Mouse (Mus musculus): ENCODE measurements around the gene Gm21983. TPM values are rescaled to one million over a fixed set of nuclear protein-coding genes. Genes with fewer than 3 reads are reported as not detected.

The Gm21983 gene
- polyA plus RNA-seq, 1 experiment from 2014 or later = not detected

DNA sequence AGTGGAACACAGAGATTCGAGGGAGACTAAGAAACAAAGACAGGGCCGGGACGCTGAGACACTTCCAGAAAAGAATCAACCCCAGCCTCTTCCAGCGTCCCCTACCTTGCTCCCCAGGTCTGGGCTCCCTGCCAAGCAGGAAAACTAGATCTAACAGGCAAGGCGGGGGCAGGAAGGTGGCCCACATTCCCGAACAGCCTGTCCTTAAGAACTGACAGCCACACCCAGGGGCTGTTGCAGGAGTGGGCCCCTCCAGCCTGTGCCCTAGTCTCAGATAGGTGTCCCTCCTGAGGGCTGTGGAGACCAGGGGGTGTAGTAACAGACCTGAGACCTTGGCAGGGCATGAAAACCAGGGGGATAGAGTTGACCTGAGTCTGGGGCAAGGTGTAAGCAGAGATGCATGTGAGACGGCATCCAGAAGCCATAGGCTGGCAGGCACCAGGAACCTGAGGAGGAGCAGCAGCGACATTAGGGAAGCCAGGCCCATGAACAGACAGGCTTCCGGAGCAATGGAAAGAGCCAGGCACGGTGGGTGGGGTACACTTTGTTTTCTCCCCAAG is 27.6 kb downstream of the Gm21983 start, which contains the start of gene Cyp2t4:
Gene Cyp2t4, plus strand, starts transcription at position 510 of the 560 bp plus-strand sequence.
- H3K4me1 ChIP-seq = no peaks in the 10 kb centered on the region
- ATAC-seq (replicated peaks) = no peak
- peaks cover 12% of the 10 kb centered on the region for H3K36me3 ChIP-seq
- no peak within 1 kb of the TSS for H3K4me2 ChIP-seq (replicated peaks)
- no peaks in the 10 kb centered on the region for H3K9me3 ChIP-seq
- H3K27ac ChIP-seq (replicated peaks) = no peak within 1 kb of the TSS
- no peak within 1 kb of the TSS for H3K9ac ChIP-seq (replicated peaks)
- no peak within 1 kb of the TSS for H3K4me3 ChIP-seq
- WGBS = 56% methylated on average over 10 of the region's 10 CpGs
- no peaks in the 10 kb centered on the region for H3K27me3 ChIP-seq

DNA sequence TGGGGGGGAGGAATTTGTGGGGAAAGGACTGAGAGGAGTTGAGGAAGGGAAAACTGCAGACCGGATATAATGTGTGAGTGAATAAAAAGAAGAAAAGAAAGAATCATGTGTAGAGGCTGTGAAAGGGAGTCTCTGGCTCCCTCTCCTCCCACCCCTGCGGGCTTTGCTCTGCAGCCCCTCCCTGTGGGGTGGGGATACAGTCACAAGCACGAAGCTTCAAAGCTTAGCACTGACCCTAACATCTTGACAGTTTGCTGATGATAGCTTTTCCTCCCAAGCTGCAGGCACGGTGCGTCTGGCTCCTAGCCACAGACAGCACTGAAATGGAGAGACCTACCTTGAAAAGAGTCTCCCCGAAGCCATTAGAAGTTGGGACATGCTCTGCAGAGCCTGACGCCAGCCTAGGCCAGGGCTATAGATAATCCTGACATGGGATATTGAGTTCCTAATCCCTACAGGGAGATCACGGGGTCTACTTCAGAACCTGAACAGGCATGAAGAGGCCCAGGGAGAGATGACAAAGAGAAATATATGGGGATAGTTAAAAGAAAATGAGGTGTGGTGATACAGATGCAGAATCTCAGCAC is 44.4 kb downstream of the Gm21983 start:
- H3K9me3 ChIP-seq = no peaks in the 10 kb centered on the region
- no peaks in the 10 kb centered on the region for H3K27me3 ChIP-seq
- no peak overlapping the region for H3K4me3 ChIP-seq
- H3K4me1 ChIP-seq = no peaks in the 10 kb centered on the region
- H3K4me2 ChIP-seq (replicated peaks) = no peak overlapping the region
- no peak for ATAC-seq (replicated peaks)
- no peak overlapping the region for H3K9ac ChIP-seq (replicated peaks)
- no peak overlapping the region for H3K27ac ChIP-seq (replicated peaks)
- H3K36me3 ChIP-seq = no peaks in the 10 kb centered on the region
- WGBS = 62% methylated on average over 8 of the region's 8 CpGs

DNA sequence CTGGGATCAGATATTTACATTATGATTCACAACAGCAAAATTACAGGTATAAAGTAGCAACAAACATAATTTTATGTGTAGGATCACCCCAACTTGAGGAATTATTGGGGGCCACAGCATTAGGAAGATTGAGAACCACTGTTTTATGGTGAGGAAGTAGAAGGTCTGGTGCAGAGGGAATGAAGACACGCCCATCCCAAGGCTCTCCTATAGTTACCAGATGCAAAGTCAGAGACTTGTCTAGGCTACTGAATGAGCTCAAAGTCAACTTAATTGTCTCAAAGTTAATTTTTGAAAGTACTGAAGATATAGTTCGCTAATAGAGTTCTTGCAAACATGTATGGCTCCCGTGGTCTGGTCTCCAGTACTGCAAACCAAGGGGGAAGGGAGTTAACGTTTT is 47.1 kb downstream of the Gm21983 start:
- Histone ChIP-seq H3K27ac (replicated peaks) (no peak overlapping the region), H3K4me1 (no peaks in the 10 kb centered on the region), H3K9me3 (no peaks in the 10 kb centered on the region), H3K4me2 (replicated peaks) (no peak overlapping the region), H3K27me3 (no peaks in the 10 kb centered on the region), H3K4me3 (no peak overlapping the region), H3K9ac (replicated peaks) (no peak overlapping the region), H3K36me3 (no peaks in the 10 kb centered on the region)
- 82% methylated on average over 4 of the region's 4 CpGs for WGBS
- ATAC-seq (replicated peaks) = no peak

DNA sequence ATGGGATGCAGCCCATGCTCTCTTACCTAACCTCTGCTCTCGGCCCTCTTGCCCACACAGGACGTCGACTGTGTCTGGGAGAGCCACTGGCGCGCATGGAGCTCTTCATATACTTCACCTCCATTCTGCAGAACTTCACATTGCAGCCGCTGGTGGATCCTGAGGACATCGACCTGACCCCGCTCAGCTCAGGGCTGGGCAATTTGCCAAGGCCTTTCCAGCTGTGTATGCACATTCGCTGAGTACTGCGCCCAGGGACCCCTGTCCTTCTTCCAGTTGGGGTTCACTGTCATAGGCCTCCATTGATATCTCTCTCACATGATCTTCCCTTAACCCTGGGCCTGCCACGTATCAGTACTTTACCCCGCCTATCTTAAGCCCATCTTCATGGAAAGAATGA is 47.7 kb downstream of the Gm21983 start:
- H3K9ac ChIP-seq (replicated peaks) = no peak overlapping the region
- no peaks in the 10 kb centered on the region for H3K36me3 ChIP-seq
- H3K27ac ChIP-seq (replicated peaks) = no peak overlapping the region
- no peak for ATAC-seq (replicated peaks)
- H3K4me2 ChIP-seq (replicated peaks) = no peak overlapping the region
- WGBS = 74% methylated on average over 12 of the region's 12 CpGs
- no peak overlapping the region for H3K4me3 ChIP-seq
- H3K4me1 ChIP-seq = no peaks in the 10 kb centered on the region
- H3K9me3 ChIP-seq = no peaks in the 10 kb centered on the region
- no peaks in the 10 kb centered on the region for H3K27me3 ChIP-seq

DNA sequence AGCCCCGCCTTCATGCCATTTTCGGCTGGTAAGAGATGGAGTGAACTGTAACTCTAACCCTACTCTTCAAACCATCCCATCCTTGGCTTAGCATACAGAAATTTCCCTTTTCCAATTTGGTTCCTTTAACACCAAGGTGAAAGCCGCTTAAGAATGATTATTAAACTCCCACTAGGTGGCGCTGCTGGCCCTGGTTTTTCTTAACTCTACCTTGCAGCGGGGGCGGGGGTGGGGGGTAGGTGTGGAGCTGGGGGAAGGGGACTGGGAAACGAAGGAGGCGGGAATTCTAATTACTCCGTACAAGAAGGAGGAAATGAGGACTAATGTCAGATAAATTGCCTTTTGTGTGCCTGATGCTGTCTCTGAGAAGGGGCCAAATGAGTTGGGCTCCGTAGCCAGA is 48.3 kb downstream of the Gm21983 start:
- 17% methylated on average over 10 of the region's 10 CpGs for WGBS
- no peak overlapping the region for H3K27ac ChIP-seq (replicated peaks)
- no peak overlapping the region for H3K4me2 ChIP-seq (replicated peaks)
- H3K4me1 ChIP-seq = no peaks in the 10 kb centered on the region
- no peaks in the 10 kb centered on the region for H3K27me3 ChIP-seq
- no peak for ATAC-seq (replicated peaks)
- no peaks in the 10 kb centered on the region for H3K9me3 ChIP-seq
- no peaks in the 10 kb centered on the region for H3K36me3 ChIP-seq
- H3K9ac ChIP-seq (replicated peaks) = no peak overlapping the region
- H3K4me3 ChIP-seq = no peak overlapping the region

DNA sequence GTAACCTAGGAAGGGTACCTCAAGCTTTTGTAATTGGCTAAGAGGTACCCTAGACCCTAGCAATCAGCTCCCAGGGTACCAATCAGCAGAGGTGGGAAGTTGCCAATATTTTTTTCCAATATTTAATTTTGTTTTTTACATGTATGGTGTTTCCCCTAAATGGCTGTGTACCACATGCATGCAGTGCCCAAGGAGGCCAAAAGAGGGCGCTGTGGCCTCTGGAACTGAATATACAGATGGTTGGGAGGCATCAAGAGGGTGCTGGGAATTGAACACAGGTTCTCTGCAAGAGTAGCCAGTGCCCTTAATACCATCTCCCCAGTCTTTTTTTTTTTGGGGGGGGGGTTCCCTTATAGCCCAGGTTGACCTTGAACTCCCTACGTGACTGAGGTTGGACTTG is 49.5 kb downstream of the Gm21983 start:
- WGBS = 63% methylated on average over 2 of the region's 2 CpGs
- Histone ChIP-seq H3K36me3 (no peaks in the 10 kb centered on the region), H3K4me3 (no peak overlapping the region), H3K9me3 (no peaks in the 10 kb centered on the region), H3K4me2 (replicated peaks) (no peak overlapping the region), H3K9ac (replicated peaks) (no peak overlapping the region), H3K27ac (replicated peaks) (no peak overlapping the region), H3K27me3 (no peaks in the 10 kb centered on the region), H3K4me1 (no peaks in the 10 kb centered on the region)
- no peak for ATAC-seq (replicated peaks)

DNA sequence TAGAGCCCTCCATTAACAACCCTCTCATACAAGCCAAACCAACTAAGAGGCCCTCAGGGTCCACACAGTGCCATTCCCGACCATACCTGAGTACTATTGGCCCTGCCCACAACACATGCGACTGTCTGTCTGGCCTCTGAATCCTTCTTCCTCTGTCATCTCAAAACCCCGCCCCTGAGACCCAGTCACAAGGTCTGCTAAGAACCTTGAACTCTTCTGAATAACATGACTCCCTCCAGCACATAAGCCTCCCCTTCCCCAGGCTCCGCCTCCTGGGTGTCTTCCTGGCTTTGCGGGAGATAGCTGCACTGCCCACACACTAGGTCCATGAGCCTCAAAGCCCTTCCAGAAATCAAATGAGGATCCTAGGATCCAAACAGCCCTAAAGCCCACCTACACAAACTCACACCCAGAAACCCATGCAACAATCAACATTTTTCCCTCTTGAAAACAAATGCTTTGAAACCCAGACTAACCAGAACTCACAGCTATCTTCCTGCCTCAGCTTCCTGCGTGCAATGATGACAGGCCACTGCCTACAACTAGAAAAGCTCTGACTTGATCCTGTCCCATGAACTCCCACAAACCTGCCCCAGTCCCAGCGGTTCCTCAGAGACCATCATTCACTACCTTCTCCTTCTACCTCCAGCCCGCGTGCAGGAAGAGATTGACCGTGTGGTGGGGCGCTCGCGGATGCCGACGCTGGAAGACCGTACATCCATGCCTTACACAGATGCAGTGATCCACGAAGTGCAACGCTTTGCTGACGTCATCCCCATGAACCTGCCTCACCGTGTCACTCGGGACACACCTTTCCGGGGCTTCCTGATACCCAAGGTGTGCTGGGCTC is 50.1 kb downstream of the Gm21983 start:
- Histone ChIP-seq H3K9ac (replicated peaks) (no peak overlapping the region), H3K4me1 (no peaks in the 10 kb centered on the region), H3K27ac (replicated peaks) (no peak overlapping the region), H3K9me3 (no peaks in the 10 kb centered on the region), H3K4me2 (replicated peaks) (no peak overlapping the region), H3K4me3 (no peak overlapping the region), H3K36me3 (no peaks in the 10 kb centered on the region), H3K27me3 (no peaks in the 10 kb centered on the region)
- WGBS = 89% methylated on average over 22 of the region's 22 CpGs
- no peak for ATAC-seq (replicated peaks)

DNA sequence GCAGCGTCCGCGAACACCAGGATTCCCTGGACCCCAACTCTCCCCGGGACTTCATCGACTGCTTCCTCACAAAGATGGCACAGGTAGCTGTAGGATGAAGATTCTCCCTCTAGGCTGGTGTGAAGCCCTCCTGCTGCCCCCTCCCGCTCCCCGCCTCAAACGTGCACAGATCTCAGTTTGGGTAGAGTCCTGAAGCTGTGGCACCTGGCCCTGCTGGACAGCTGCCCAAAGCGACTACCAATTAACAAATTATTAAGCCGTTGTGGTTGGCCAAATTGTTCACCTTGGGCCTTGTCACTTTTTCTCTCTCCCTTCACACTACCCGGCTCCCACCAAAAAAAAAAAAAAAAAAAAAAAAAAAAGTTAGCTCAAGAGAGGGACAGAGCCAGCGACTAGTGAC is 51.1 kb downstream of the Gm21983 start:
- no peak overlapping the region for H3K4me2 ChIP-seq (replicated peaks)
- H3K4me3 ChIP-seq = no peak overlapping the region
- no peaks in the 10 kb centered on the region for H3K4me1 ChIP-seq
- no peak overlapping the region for H3K9ac ChIP-seq (replicated peaks)
- H3K27ac ChIP-seq (replicated peaks) = no peak overlapping the region
- no peaks in the 10 kb centered on the region for H3K27me3 ChIP-seq
- 92% methylated on average over 12 of the region's 12 CpGs for WGBS
- ATAC-seq (replicated peaks) = no peak
- H3K36me3 ChIP-seq = no peaks in the 10 kb centered on the region
- no peaks in the 10 kb centered on the region for H3K9me3 ChIP-seq

DNA sequence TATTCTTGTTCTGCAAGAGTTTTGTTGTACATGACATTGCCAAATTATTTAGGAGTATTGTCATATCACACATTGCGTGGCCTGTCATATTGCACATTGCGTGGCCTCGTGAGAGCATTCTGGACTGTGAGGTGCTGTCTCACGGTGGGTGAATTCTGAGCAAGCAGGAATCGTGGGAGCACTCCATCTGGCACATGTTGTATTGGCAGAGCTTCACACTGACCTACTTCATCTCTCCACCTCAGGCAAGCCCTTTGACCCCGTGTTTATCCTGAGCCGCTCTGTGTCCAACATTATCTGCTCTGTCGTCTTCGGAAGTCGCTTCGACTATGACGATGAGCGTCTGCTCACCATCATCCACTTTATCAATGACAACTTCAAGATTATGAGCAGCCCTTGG is 51.9 kb downstream of the Gm21983 start:
- Histone ChIP-seq H3K4me2 (replicated peaks) (no peak overlapping the region), H3K36me3 (no peaks in the 10 kb centered on the region), H3K4me1 (no peaks in the 10 kb centered on the region), H3K4me3 (no peak overlapping the region), H3K9me3 (no peaks in the 10 kb centered on the region), H3K27ac (replicated peaks) (no peak overlapping the region), H3K27me3 (no peaks in the 10 kb centered on the region), H3K9ac (replicated peaks) (no peak overlapping the region)
- no peak for ATAC-seq (replicated peaks)
- 92% methylated on average over 13 of the region's 13 CpGs for whole genome bisulfite sequencing

DNA sequence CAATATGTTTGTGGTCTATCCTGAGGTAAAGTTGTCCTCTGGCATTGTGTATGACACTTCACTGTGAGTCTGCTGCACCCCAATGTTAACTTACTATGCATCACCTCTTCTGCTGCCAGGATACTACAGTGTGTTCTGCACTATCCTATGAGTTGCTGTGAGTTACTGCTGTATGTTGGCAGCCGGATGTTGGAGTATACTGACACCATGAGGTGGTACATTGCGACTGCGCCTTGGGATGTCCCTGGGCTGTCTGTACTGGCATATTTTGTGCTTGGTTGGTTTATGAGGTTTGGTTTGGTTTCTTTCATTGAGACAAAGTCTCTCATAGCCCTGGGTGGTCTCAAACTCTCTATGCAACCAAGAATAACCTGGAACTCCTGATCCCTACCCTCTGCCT is 52.7 kb downstream of the Gm21983 start:
- Histone ChIP-seq H3K27me3 (no peaks in the 10 kb centered on the region), H3K4me2 (replicated peaks) (no peak overlapping the region), H3K27ac (replicated peaks) (no peak overlapping the region), H3K36me3 (no peaks in the 10 kb centered on the region), H3K4me1 (no peaks in the 10 kb centered on the region), H3K4me3 (no peak overlapping the region), H3K9me3 (no peaks in the 10 kb centered on the region), H3K9ac (replicated peaks) (no peak overlapping the region)
- ATAC-seq (replicated peaks) = peak; percentile 43; the same call in 1 of the 2 replicates
- 63% methylated on average over 3 of the region's 3 CpGs for WGBS

DNA sequence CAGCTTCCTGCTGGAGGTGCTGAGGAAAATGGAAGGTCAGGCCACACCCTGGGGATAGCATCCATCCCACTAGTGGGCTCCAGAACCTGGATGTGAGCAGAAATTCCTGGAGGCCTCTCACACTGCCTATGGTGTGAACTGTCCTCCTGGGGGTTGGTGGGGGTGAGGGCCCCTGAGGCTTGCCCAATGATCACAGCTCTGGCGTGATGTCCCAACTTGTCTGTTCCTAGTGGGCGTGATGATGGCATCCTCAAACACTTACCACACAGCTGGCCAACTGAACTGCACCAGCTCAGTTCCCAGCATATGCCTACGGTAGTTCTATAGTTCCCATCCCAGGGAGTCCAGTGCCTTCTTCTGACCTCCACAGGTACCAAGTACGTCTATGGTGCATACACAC is 55.9 kb downstream of the Gm21983 start:
- Histone ChIP-seq H3K36me3 (no peaks in the 10 kb centered on the region), H3K4me3 (no peak overlapping the region), H3K9ac (replicated peaks) (no peak overlapping the region), H3K27me3 (no peaks in the 10 kb centered on the region), H3K27ac (replicated peaks) (no peak overlapping the region), H3K9me3 (no peaks in the 10 kb centered on the region), H3K4me1 (no peaks in the 10 kb centered on the region), H3K4me2 (replicated peaks) (no peak overlapping the region)
- WGBS = 84% methylated on average over 4 of the region's 4 CpGs
- no peak for ATAC-seq (replicated peaks)

DNA sequence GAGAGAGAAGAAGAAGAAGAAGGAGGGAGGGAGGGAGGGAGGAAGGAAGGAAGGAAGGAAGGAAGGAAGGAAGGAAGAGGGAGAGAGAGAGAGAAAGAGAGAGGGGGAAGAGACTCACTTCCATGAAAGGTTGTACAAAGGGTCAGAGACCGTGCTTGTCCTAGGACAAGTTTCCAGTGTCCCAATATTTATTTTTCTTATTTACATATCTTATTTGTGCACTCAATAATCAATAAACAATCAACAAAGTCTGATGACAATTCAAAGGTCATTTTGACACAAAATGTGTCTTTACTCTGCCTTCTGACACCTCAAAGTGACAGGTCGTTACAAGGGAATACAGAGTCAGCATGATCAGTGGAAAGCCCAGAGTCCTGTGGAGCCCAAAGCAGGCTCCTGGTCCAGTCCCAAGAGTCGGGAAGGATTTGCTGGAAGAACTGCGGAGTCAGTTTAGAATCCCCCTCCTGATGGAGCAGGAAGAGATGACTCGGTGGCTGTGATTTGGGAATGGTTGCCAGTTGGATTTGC is 56.5 kb downstream of the Gm21983 start:
- 74% methylated on average over 5 of the region's 5 CpGs for WGBS
- ATAC-seq (replicated peaks) = no peak

More for the DNA sequence above, 56.5 kb downstream of the Gm21983 start:
- Histone ChIP-seq H3K36me3 (no peaks in the 10 kb centered on the region), H3K4me3 (no peak overlapping the region), H3K4me2 (replicated peaks) (no peak overlapping the region), H3K27me3 (no peaks in the 10 kb centered on the region), H3K27ac (replicated peaks) (no peak overlapping the region), H3K4me1 (no peaks in the 10 kb centered on the region), H3K9me3 (no peaks in the 10 kb centered on the region), H3K9ac (replicated peaks) (no peak overlapping the region)
